Comparison of ENCODE assay signal across 16 mouse cellular contexts in genomic region chr6:95729399-95729798, GRCm38 (mm10).
"Had no signal": no experiment of that assay in that cellular context is flagged by ENCODE, and none has a peak within 500 bp of the region (broad histone marks: within the 10 kb centered on the region; RNA-seq: fewer than 3 reads in every experiment).

No protein-coding gene starts in this region.

- H3K9ac ChIP-seq: neural tube, embryonic 13.5 days; neural tube, embryonic 15.5 days; stomach, embryonic 15.5 days had no signal

- H3K9me3 ChIP-seq: neural tube, embryonic 13.5 days; neural tube, embryonic 15.5 days; stomach, embryonic 15.5 days had no signal

- H3K27ac ChIP-seq: neural tube, embryonic 13.5 days; neural tube, embryonic 15.5 days; stomach, embryonic 15.5 days; stomach, postnatal 0 days had no signal

- DNase-seq: retina, postnatal 1 day; right cerebral cortex, adult 18-20 months; right cerebral cortex, postnatal 14 days; right cerebral cortex, postnatal 25 days; right cerebral cortex, postnatal 4 days; spleen, adult 18-20 months; thymus, adult 18-20 months; thymus, adult 2 months; thymus, postnatal 14 days; thymus, postnatal 25 days; thymus, postnatal 36 days; thymus, postnatal 4 days had no signal

- H3K4me2 ChIP-seq: neural tube, embryonic 13.5 days; neural tube, embryonic 15.5 days; stomach, embryonic 15.5 days had no signal

- H3K27me3 ChIP-seq: neural tube, embryonic 13.5 days; neural tube, embryonic 15.5 days; stomach, embryonic 15.5 days had no signal

- H3K36me3 ChIP-seq: neural tube, embryonic 13.5 days; neural tube, embryonic 15.5 days; stomach, embryonic 15.5 days had no signal

- H3K4me3 ChIP-seq: neural tube, embryonic 13.5 days; neural tube, embryonic 15.5 days; stomach, embryonic 15.5 days had no signal

- H3K4me1 ChIP-seq: stomach, embryonic 15.5 days had no signal
